Mouse (Mus musculus): Measurements from ENCODE around the gene Pprc1. TPM values are rescaled to one million over a fixed set of nuclear protein-coding genes. Genes with fewer than 3 reads are reported as not detected.

Pprc1 gene
- polyA plus RNA-seq, 1 experiment from 2014 or later: 26.6 TPM

DNA sequence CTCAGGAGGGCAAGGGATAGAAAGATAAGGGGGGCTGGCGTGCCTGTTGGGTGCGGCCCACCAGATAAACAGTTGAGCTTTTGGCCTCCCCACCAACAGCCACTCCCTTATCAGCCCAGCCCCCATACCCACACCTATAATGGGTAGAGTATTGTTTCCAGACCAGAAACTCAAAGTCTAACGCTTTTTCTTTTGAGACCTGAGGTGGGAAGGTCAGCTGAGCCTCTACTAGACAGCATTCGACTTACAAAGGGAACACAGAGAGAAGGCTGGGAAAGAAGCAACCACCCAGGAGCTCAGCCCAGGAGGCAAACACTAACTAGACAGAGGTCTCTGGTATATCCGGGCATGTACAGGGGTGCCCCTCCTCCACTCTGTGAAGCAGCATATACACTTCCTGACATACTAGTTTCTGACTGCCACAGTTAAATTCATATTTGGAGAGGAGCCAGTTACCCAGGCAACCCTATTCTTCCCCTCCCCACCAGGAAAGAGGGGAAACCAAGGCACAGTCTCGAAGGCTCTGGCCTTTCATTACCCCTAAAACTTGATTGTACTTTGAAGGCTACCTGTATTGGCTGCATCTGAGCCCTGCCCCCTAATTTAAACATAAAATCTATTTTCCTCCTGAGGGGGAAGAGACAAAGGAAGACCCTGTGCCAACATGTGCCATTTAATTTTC, 7.3 kb upstream of the Pprc1 start:
- Histone ChIP-seq H3K4me1 (peaks cover 57% of the 10 kb centered on the region), H3K4me2 (peak overlapping the region; percentile 100), H3K9ac (peak overlapping the region; percentile 99), H3K27me3 (no peaks in the 10 kb centered on the region), H3K27ac (peak overlapping the region; percentile 99), H3K4me3 (peak overlapping the region; percentile 99), H3K9me3 (replicated peaks) (no peaks in the 10 kb centered on the region), H3K36me3 (ENCODE audit: poor library complexity, severe bottlenecking) (peaks cover 42% of the 10 kb centered on the region)
- WGBS: 6% methylated on average over 6 of the region's 6 CpGs
- ATAC-seq: no peak

GRCm38 (mm10) chr19:46037925-46038850, 6.5 kb upstream of the Pprc1 start:
- H3K4me1 ChIP-seq: peaks cover 65% of the 10 kb centered on the region

GRCm38 (mm10) chr19:46038851-46039260, 5.8 kb upstream of the Pprc1 start:
- H3K27me3 ChIP-seq: no peaks in the 10 kb centered on the region
- H3K27ac ChIP-seq: peak overlapping the region; percentile 99
- peak overlapping the region; percentile 99 for H3K4me3 ChIP-seq
- ATAC-seq: peak; percentile 2
- H3K4me2 ChIP-seq: peak overlapping the region; percentile 100
- peaks cover 27% of the 10 kb centered on the region for H3K36me3 ChIP-seq (ENCODE audit: poor library complexity, severe bottlenecking)
- peaks cover 71% of the 10 kb centered on the region for H3K4me1 ChIP-seq
- no peaks in the 10 kb centered on the region for H3K9me3 ChIP-seq (replicated peaks)
- 0% methylated on average over 14 of the region's 17 CpGs for WGBS
- H3K9ac ChIP-seq: peak overlapping the region; percentile 99

More at GRCm38 (mm10) chr19:46037925-46038850, 6.5 kb upstream of the Pprc1 start:
- Histone ChIP-seq H3K9me3 (replicated peaks) (no peaks in the 10 kb centered on the region), H3K4me2 (peak overlapping the region; percentile 100), H3K27me3 (no peaks in the 10 kb centered on the region), H3K36me3 (ENCODE audit: poor library complexity, severe bottlenecking) (peaks cover 34% of the 10 kb centered on the region), H3K9ac (peak overlapping the region; percentile 99), H3K27ac (peak overlapping the region; percentile 99), H3K4me3 (peak overlapping the region; percentile 99)
- 6% methylated on average over 13 of the region's 13 CpGs for WGBS
- no peak for ATAC-seq

DNA sequence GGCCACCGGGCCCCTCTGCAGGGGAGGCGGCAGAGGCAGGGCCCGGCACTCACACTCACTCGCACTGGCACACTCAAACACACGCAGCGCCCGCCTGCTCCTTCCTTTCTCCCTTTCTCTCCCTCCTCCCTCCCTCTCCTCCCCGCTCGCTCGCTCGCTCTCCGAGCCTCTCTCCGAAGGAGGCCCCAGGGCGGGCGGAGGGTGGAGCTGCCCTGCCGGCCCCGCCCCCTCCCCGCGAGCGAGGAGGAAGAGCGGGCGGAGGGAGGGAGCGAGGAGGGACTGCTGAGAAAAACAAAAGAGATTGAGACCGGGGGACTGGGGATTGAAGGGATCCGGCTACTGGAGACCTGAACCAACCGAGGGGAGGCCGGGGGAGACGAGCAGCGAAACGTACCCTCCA, 5.2 kb upstream of the Pprc1 start:
- Histone ChIP-seq H3K9ac (peak overlapping the region; percentile 99), H3K27me3 (no peaks in the 10 kb centered on the region), H3K36me3 (ENCODE audit: poor library complexity, severe bottlenecking) (peaks cover 21% of the 10 kb centered on the region), H3K4me2 (peak overlapping the region; percentile 100), H3K9me3 (replicated peaks) (no peaks in the 10 kb centered on the region), H3K4me3 (peak overlapping the region; percentile 99), H3K4me1 (peaks cover 75% of the 10 kb centered on the region), H3K27ac (peak overlapping the region; percentile 99)
- peak; percentile 76 for ATAC-seq
- WGBS: under 1% methylated on average over 25 of the region's 30 CpGs

GRCm38 (mm10) chr19:46040149-46040902, 4.4 kb upstream of the Pprc1 start:
- Histone ChIP-seq H3K36me3 (ENCODE audit: poor library complexity, severe bottlenecking) (peaks cover 12% of the 10 kb centered on the region), H3K9me3 (replicated peaks) (no peaks in the 10 kb centered on the region), H3K4me2 (peak overlapping the region; percentile 100), H3K4me1 (peaks cover 75% of the 10 kb centered on the region), H3K4me3 (peak overlapping the region; percentile 99), H3K27me3 (no peaks in the 10 kb centered on the region), H3K27ac (peak overlapping the region; percentile 99), H3K9ac (peak overlapping the region; percentile 99)
- ATAC-seq: no peak
- WGBS: 29% methylated on average over 14 of the region's 14 CpGs

GRCm38 (mm10) chr19:46041299-46041932, 3.3 kb upstream of the Pprc1 start:
- 10% methylated on average over 7 of the region's 7 CpGs for WGBS
- Histone ChIP-seq H3K9me3 (replicated peaks) (no peaks in the 10 kb centered on the region), H3K27ac (peak overlapping the region; percentile 99), H3K36me3 (ENCODE audit: poor library complexity, severe bottlenecking) (peaks cover 1% of the 10 kb centered on the region), H3K4me2 (peak overlapping the region; percentile 100), H3K4me1 (peaks cover 77% of the 10 kb centered on the region), H3K27me3 (no peaks in the 10 kb centered on the region), H3K9ac (peak overlapping the region; percentile 99), H3K4me3 (peak overlapping the region; percentile 95)
- peak; percentile 0; the same call in 1 of the 2 replicates for ATAC-seq

DNA sequence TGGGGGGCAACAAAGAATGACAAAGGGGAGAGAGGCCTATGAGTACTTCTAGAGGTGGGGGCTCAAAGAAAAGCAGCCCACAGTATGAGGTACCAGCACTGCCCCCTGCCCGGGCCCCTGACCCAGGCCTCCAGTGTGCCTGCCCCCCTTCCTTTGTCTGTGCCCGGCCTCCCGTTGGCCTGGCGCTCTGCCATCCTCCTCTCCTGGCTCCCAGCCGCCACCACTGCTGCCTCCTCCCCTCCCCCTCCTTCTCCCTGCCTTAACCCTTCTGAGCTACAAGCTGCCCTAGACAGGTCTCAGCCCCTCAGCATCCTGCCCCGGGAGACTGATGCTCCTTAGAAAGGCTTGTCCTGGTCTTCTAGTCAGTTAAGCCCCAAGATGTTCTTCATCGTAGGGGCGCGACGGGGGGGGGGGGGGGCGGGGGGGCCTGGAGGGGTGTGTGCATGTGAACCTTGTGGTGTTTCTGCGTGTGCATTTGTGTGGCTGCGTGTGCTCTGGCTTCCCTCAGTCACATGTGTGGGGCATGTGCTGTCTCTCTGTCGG, 2.7 kb upstream of the Pprc1 start:
- Histone ChIP-seq H3K9me3 (replicated peaks) (no peaks in the 10 kb centered on the region), H3K27me3 (no peaks in the 10 kb centered on the region), H3K4me2 (peak overlapping the region; percentile 100), H3K36me3 (ENCODE audit: poor library complexity, severe bottlenecking) (no peaks in the 10 kb centered on the region), H3K4me1 (peaks cover 76% of the 10 kb centered on the region), H3K4me3 (peak overlapping the region; percentile 95), H3K9ac (peak overlapping the region; percentile 99), H3K27ac (peak overlapping the region; percentile 99)
- WGBS: 2% methylated on average over 14 of the region's 14 CpGs
- peak; percentile 52 for ATAC-seq

- ATAC-seq: peak; percentile 62
- 1% methylated on average over 6 of the region's 6 CpGs for WGBS
Measured at GRCm38 (mm10) chr19:46042476-46043011, 2.1 kb upstream of the Pprc1 start.

DNA sequence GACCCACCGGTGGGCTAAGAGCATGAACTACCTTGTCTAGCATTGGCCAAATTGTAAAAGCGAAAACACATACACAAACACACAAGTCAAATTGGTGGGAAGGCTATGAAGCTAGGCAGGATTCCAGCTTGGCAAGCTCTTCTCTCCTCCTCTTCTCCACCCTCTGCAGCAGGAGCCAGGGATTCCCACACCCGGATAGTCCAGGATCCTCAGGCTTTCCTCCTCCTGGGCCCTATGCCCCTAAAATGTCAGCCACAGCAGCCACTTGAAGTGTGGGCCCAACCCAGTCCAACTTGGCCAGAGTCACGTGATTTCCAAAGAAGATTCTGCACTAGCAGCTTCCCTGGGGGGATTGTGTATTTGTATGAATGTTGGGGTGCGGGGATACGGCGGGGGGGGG, 1.3 kb upstream of the Pprc1 start:
- Histone ChIP-seq H3K9me3 (replicated peaks) (no peaks in the 10 kb centered on the region), H3K4me1 (peaks cover 62% of the 10 kb centered on the region)
- 58% methylated on average over 7 of the region's 7 CpGs for WGBS

More at GRCm38 (mm10) chr19:46042476-46043011, 2.1 kb upstream of the Pprc1 start:
- Histone ChIP-seq H3K9me3 (replicated peaks) (no peaks in the 10 kb centered on the region), H3K4me2 (peak overlapping the region; percentile 100), H3K27me3 (no peaks in the 10 kb centered on the region), H3K4me1 (peaks cover 70% of the 10 kb centered on the region), H3K9ac (peak overlapping the region; percentile 99), H3K4me3 (peak overlapping the region; percentile 95), H3K27ac (peak overlapping the region; percentile 99), H3K36me3 (ENCODE audit: poor library complexity, severe bottlenecking) (no peaks in the 10 kb centered on the region)

GRCm38 (mm10) chr19:46044993-46045695, 458 bp downstream of the Pprc1 start, which contains the start of gene Ldb1:
Gene Ldb1, minus strand, starts transcription at chr19:46045214.
- H3K9me3 ChIP-seq (replicated peaks): no peaks in the 10 kb centered on the region
- peak within 1 kb of the TSS; percentile 95 for H3K4me3 ChIP-seq
- H3K27ac ChIP-seq: peak within 1 kb of the TSS; percentile 99
- peak within 1 kb of the TSS; percentile 99 for H3K9ac ChIP-seq
- peaks cover 56% of the 10 kb centered on the region for H3K4me1 ChIP-seq
- H3K36me3 ChIP-seq (ENCODE audit: poor library complexity, severe bottlenecking): no peaks in the 10 kb centered on the region
- H3K4me2 ChIP-seq: peak within 1 kb of the TSS; percentile 100
- under 1% methylated on average over 63 of the region's 84 CpGs for WGBS
- peak; percentile 59 for ATAC-seq
- H3K27me3 ChIP-seq: no peaks in the 10 kb centered on the region

More for the DNA sequence above, 1.3 kb upstream of the Pprc1 start:
- peak overlapping the region; percentile 100 for H3K4me2 ChIP-seq
- peak overlapping the region; percentile 99; the same call in 1 of the 2 replicates for H3K9ac ChIP-seq
- peak overlapping the region; percentile 95 for H3K4me3 ChIP-seq
- peak overlapping the region; percentile 99 for H3K27ac ChIP-seq
- ATAC-seq: no peak
- H3K27me3 ChIP-seq: no peaks in the 10 kb centered on the region
- H3K36me3 ChIP-seq (ENCODE audit: poor library complexity, severe bottlenecking): no peaks in the 10 kb centered on the region

All from forebrain, embryonic 13.5 days (tissue).